Mouse (Mus musculus) heart, adult 2 months (tissue): ENCODE results near the gene Ugt1a10.

Experiments used
- CTCF ChIP-seq: fragments of 200-600 bp; IDR thresholded peaks from 2 replicates; pipeline ENCODE4 v1.8.1; 2022; ENCODE audit warnings: antibody characterized with exemption, mild to moderate bottlenecking, moderate library complexity
- POLR2A ChIP-seq: fragments of 200-500 bp; IDR thresholded peaks from 2 replicates; pipeline ENCODE4 v1.6.1; 2011; ENCODE audit warnings: mild to moderate bottlenecking, low read depth, low read length, control low read depth; ENCODE audit not compliant: insufficient read depth

DNA sequence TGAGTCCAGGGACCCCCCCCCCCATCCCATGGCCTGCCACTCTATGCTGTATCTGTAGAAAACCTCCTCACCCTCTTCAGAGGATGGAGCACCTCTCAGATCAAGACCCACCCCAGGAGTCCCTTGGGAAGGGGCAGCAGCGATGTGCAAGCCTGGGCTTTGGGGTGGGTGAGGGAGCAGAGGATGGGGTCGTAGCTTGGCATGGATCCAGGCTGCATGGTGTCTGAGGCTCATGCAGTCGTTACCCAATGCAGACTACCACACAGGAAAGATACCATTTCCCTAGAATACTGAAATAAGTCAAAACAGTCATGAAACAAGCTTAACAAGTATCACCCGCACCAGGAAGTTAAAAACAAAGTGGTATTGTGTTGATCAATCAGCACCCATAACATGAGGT, 193.5 kb downstream of the Ugt1a10 start:
- no peak for TF ChIP-seq CTCF
- TF ChIP-seq POLR2A: no peak
